Mouse (Mus musculus) olfactory bulb, adult 2 months (tissue): Measurements from ENCODE around the gene Rarg. TPM values are rescaled to one million over a fixed set of nuclear protein-coding genes. Genes with fewer than 3 reads are reported as not detected.

ENCODE experiments used
- H3K27ac ChIP-seq: fragments of 200-500 bp; 2 replicates; pipeline ENCODE4 v1.5.1; 2012; ENCODE audit warnings: low read depth, low read length; ENCODE audit not compliant: insufficient read depth
- H3K4me1 ChIP-seq: fragments of 200-500 bp; 2 replicates; pipeline ENCODE4 v1.6.1; 2012; ENCODE audit warnings: low read length; ENCODE audit not compliant: control insufficient read depth, insufficient read depth
- H3K4me3 ChIP-seq: fragments of 200-500 bp; 2 replicates; pipeline ENCODE4 v1.5.1; 2012; ENCODE audit warnings: mild to moderate bottlenecking, low read depth, low read length, moderate library complexity; ENCODE audit not compliant: insufficient read depth
- CTCF ChIP-seq: fragments of 200-500 bp; IDR thresholded peaks from 2 replicates; pipeline ENCODE4 v1.5.1; 2012; ENCODE audit warnings: low read depth, mild to moderate bottlenecking, low read length, moderate library complexity; ENCODE audit not compliant: insufficient read depth
- POLR2A ChIP-seq: fragments of 200-500 bp; IDR thresholded peaks from 2 replicates; pipeline ENCODE4 v1.6.1; 2012; ENCODE audit warnings: mild to moderate bottlenecking, low read depth, low read length, moderate library complexity; ENCODE audit not compliant: insufficient read depth
- WGBS: fragments of 180-500 bp; shearing (Covaris S2); methylation state at CpG from one replicate; pipeline ENCODE4 v1.1.7; 2018; 5-methylcytosine and 5-hydroxymethylcytosine counted together
- polyA plus RNA-seq: library from polyadenylated mRNA; stranded (reverse); fragments of >200 nt; gene quantifications from 2 replicates; pipeline ENCODE4 v1.2.4, GENCODE M21; 2012; ENCODE audit warnings: low replicate concordance; ENCODE audit not compliant: missing spikeins, insufficient read depth, insufficient read length

The Rarg gene
- polyA plus RNA-seq, 1 experiment = not detected

GRCm38 (mm10) chr15:102279783-102280520 is 22.6 kb upstream of the Rarg start:
- Histone ChIP-seq H3K27ac (peak overlapping the region; percentile 43; the same call in 1 of the 2 replicates), H3K4me1 (peaks cover 21% of the 10 kb centered on the region), H3K4me3 (peak overlapping the region; percentile 98)
- 25% methylated on average over 13 of the region's 13 CpGs for WGBS
- no peak for TF ChIP-seq POLR2A
- no peak for TF ChIP-seq CTCF

- H3K27ac ChIP-seq = peak within 1 kb of the TSS; percentile 43
- peak within 1 kb of the TSS; percentile 98 for H3K4me3 ChIP-seq
- TF ChIP-seq CTCF (0 out of 2 replicates have a peak, but pooled peaks have one; percentile 7), POLR2A (peak; percentile 92)
- peaks cover 21% of the 10 kb centered on the region for H3K4me1 ChIP-seq
- under 1% methylated on average over 65 of the region's 65 CpGs for WGBS
These were observed 21.9 kb upstream of the Rarg start, which contains the start of gene Mfsd5 for GRCm38 (mm10) chr15:102279092-102279782. Gene Mfsd5, plus strand, starts transcription at chr15:102279454.

- Histone ChIP-seq H3K4me1 (peaks cover 21% of the 10 kb centered on the region), H3K4me3 (peak overlapping the region; percentile 98), H3K27ac (no peak overlapping the region)
- WGBS = 37% methylated on average over 7 of the region's 7 CpGs
- TF ChIP-seq CTCF (no peak), POLR2A (no peak)
These were observed 21.4 kb upstream of the Rarg start for GRCm38 (mm10) chr15:102278726-102279091.

GRCm38 (mm10) chr15:102273982-102274716 is 16.8 kb upstream of the Rarg start:
- Histone ChIP-seq H3K4me3 (no peak overlapping the region), H3K27ac (no peak overlapping the region), H3K4me1 (peaks cover 5% of the 10 kb centered on the region)
- TF ChIP-seq CTCF = no peak
- TF ChIP-seq POLR2A = no peak
- 74% methylated on average over 6 of the region's 6 CpGs for WGBS

GRCm38 (mm10) chr15:102271441-102271840 is 14.1 kb upstream of the Rarg start:
- Histone ChIP-seq H3K27ac (no peak overlapping the region), H3K4me1 (no peaks in the 10 kb centered on the region), H3K4me3 (no peak overlapping the region)
- TF ChIP-seq CTCF (no peak), POLR2A (no peak)
- 41% methylated on average over 3 of the region's 3 CpGs for WGBS

GRCm38 (mm10) chr15:102270274-102270960 is 13.1 kb upstream of the Rarg start, which contains the start of gene Gm9918:
Gene Gm9918, plus strand, starts transcription at chr15:102270563.
- H3K27ac ChIP-seq = no peak within 1 kb of the TSS
- no peak within 1 kb of the TSS for H3K4me3 ChIP-seq
- 29% methylated on average over 21 of the region's 21 CpGs for WGBS
- TF ChIP-seq CTCF = no peak
- TF ChIP-seq POLR2A = no peak
- no peaks in the 10 kb centered on the region for H3K4me1 ChIP-seq

GRCm38 (mm10) chr15:102265548-102265947 is 8.2 kb upstream of the Rarg start:
- H3K4me1 ChIP-seq = no peaks in the 10 kb centered on the region
- H3K4me3 ChIP-seq = no peak overlapping the region
- H3K27ac ChIP-seq = no peak overlapping the region
- no peak for TF ChIP-seq POLR2A
- no peak for TF ChIP-seq CTCF
- 90% methylated on average over 5 of the region's 5 CpGs for WGBS

- H3K27ac ChIP-seq = no peak overlapping the region
- WGBS = 78% methylated on average over 2 of the region's 2 CpGs
- H3K4me1 ChIP-seq = peaks cover 8% of the 10 kb centered on the region; the same call in 1 of the 2 replicates
These were observed 5.7 kb upstream of the Rarg start for GRCm38 (mm10) chr15:102263037-102263436.

More at GRCm38 (mm10) chr15:102263037-102263436, 5.7 kb upstream of the Rarg start:
- no peak for TF ChIP-seq POLR2A
- no peak for TF ChIP-seq CTCF
- H3K4me3 ChIP-seq = no peak overlapping the region
